Mouse (Mus musculus) thymus, adult 18-20 months (tissue): ENCODE results near the gene Slc25a35.
"Not testable (repeated sequence)": the region's sequence is repeated elsewhere in the genome, so short reads cannot be mapped to it uniquely, and the experiment has no call there.

ENCODE experiments used
- DNase-seq, 2 experiments: peaks; one replicate each; pipeline ENCODE4 v3.0.0; 2022; ENCODE audit warnings: mixed read lengths in 2 of 2

Gene Slc25a35

DNA sequence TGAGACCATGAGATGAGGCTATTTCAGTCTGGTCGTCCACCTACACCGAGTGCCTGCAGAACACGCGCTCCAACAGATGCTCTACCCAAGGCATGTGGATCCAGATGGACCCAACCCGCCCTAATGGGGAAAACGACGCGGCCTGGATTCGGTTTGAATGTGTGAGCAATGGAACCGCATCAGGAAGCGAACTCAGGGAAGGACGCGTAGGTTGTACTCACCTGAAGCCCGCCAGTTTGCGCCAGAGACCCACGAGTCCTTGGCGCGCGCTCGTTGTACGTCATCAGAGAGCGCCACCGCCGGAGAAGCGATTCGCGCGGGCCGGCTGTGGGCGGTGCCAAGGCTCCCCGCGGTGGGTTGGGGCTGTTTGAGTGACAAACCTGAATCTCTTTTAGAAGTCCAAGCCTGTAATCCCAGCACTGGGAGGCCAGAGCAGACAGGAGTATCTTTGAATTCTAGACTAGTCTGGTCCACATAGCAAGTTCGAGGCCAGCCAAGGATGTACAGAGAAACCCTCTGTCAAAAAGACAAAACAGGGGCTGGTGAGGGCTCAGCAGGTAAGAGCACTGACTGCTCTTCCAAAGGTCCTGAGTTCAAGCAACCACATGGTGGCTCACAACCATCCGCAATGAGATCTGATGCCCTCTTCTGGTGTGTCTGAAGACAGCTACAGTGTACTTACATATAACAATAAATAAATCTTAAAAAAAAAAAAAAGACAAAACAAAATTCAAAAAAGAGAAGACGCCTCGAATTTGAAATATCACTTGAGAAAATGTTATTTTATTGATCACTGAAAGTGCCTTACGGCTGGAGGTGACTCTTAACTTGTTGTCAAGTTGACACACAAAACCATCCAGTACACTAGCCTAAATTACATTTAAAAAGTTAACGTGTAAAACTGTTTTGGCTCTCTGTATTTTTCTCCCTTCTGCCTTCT is 40.5 kb downstream of the Slc25a35 start, which contains the start of gene Pfas:
Gene Pfas (minus strand): TSS at position 279 of the 940 bp plus-strand sequence.
- peak; percentile 82 to 84 for DNase-seq

DNA sequence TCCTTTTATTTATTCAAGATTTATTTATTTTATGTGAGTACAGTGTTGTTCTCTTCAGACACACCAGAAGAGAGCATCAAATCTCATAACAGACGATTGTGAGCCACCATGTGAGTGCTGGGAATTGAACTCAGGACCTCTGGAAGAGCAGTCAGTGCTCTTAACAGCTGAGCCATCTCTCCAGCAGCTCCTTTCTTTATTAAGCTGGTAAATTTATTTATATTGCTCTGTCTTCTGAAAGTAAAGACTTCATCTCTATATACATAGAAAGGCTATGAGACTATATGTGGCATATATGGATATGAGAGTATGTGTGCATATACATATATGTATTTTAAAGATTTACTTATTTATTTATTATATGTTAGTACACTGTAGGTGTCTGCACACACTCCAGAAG is 41.6 kb downstream of the Slc25a35 start:
- DNase-seq = no peak

DNA sequence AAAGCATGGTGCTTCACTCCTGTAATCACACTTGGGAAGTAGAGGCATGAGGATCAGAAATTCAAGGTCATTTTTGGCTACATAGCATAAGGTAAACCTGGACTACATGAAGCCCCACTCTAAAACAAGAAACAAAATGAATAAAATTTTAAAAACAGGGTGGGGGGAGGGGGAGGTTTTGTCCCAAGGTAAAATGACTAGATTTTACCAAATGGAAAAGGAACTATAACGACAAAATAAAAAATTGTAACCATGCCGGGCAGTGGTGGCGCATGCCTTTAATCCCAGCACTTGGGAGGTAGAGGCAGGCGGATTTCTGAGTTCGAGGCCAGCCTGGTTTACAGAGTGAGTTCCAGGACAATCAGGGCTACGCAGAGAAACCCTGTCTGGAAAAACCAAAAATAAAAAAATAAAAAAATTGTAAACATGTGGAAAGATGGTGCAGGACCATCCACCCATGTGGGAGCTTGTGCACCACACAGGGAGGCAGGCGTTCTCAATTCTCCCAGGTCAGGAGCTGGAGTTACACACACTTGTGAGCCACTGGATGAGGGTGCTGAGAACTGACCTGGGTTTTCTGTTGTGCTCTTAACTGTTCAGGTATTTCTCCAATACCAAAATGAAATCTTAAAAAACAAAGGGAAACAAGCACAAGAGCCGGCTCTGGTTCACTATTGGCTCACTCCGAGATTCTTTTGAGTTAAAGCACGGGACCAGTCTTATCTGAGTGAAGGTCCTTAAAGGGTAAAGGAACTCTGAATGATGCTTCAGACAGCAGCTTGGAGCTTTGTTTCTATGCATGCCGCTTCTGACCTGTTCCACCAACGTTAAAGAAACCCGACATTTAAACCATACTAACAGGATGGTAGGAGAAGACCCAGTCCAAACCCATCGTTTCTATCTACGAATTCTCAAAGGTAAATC is 42.7 kb downstream of the Slc25a35 start:
- no peak for DNase-seq

GRCm38 (mm10) chr11:69011445-69011844 is 43.5 kb downstream of the Slc25a35 start:
- not testable (repeated sequence) for DNase-seq

- peak; percentile 72 to 81 for DNase-seq
Measured at GRCm38 (mm10) chr11:69012071-69012601, 44.2 kb downstream of the Slc25a35 start.

DNA sequence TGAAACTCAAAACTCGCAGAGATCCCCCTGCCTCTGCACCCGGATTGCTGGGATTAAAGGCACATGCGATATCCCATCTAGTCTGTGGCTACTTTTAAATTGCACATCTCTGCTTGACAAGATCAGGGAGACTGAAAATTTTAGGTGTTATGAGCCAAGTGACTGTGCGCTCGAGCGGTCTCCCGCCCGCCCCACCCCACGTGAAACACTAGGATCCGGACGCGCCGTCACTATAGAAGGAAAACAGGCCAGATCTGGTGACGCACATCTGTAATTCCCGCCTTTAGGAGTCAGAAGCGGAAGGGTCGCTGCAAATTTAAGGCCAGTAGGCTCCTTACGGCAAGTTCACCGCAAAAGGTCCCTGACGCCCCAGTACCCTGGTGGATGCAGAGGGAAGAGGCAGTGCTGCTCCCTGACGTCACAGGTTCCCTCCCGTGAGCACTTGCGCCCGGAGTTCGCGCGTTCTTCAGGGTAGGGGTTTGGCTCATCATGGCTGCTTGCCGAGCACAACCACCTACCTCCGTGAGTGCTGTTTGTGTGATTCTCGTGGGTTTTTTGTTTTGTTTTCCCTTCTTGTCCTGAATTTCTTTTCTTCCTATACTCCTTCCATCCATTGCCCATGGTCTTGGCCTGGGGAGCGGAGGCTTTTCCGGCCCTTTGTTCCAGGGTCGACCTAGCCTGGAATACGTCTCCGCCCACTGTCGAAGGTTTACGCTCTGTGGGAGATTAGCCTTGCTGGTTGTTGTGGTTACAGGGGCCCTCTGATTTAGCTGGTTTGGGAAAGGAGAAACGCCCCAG is 47.9 kb downstream of the Slc25a35 start, which contains the start of gene Ctc1:
Gene Ctc1 (plus strand): TSS at position 268 of the 798 bp plus-strand sequence.
- DNase-seq = peak; percentile 83 to 88

DNA sequence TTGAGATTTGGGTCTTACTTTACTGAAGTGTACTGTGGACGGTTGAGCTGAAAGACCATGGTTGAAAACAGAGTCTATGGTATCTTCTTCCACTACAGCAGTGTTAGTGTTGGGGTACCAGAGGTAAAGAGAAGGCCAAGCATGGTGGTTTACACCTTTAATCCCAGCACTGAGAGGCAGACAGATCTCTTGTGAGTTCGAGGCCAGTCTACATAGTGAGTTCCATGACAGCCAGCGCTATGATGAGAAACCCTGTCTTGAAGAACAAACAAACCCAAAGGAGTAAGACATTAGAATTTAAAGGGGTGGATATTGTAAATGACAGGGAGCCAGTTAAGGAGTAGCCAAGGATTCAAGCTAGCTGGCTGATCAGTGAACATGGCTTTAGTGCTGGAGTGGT is 48.8 kb downstream of the Slc25a35 start:
- no peak for DNase-seq

DNA sequence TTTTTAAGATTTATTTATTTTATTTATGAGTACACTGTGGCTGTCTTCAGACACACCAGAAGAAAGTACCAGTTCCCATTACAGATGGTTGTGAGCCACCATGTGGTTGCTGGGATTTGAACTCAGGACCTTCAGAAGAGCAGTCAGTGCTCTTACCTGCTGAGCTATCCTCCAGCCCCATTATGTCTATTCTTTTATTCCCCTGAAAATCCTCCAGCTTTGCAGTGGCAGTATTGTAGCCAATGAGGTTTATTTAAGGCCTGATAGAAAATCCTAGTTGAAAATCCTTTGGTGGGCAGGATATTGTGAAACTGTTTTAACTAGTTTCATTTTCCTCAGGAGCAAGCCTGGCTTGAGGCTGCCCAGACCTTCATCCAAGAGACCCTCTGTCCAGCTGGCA is 52.8 kb downstream of the Slc25a35 start:
- DNase-seq = no peak
